Mouse (Mus musculus) intestine, postnatal 0 days (tissue): ENCODE data around the gene Opa1. TPM values are rescaled to one million over a fixed set of nuclear protein-coding genes. Genes with fewer than 3 reads are reported as not detected.

Experiments
- ATAC-seq: fragments of 200-750 bp; cut with Nextera tagmentation; 2 replicates; pipeline ENCODE4 v1.8.0; 2017; ENCODE audit warnings: mild to moderate bottlenecking, moderate TSS enrichment, moderate library complexity
- H3K27ac ChIP-seq: fragments of 300-500 bp; sonication (generic); 2 replicates; pipeline ENCODE4 v1.5.1; 2014; ENCODE audit warnings: mild to moderate bottlenecking, low read depth, low read length, moderate library complexity
- H3K27me3 ChIP-seq: fragments of 300-500 bp; sonication (generic); replicated peaks from 2 replicates; pipeline ENCODE4 v1.6.1; 2014; ENCODE audit warnings: low read length, mixed read lengths; ENCODE audit not compliant: control insufficient read depth, insufficient read depth
- H3K36me3 ChIP-seq: fragments of 300-500 bp; sonication (generic); 2 replicates; pipeline ENCODE4 v1.6.1; 2014; ENCODE audit warnings: mild to moderate bottlenecking, moderate library complexity; ENCODE audit not compliant: control insufficient read depth, insufficient read depth
- H3K4me1 ChIP-seq: fragments of 300-500 bp; sonication (generic); replicated peaks from 2 replicates; pipeline ENCODE4 v1.6.1; 2014; ENCODE audit warnings: antibody characterized with exemption, low read length, mixed read lengths; ENCODE audit not compliant: control insufficient read depth, insufficient read depth
- H3K4me2 ChIP-seq: fragments of 300-500 bp; sonication (generic); replicated peaks from 2 replicates; pipeline ENCODE4 v1.6.1; 2014; ENCODE audit warnings: low read depth, mild to moderate bottlenecking, moderate library complexity
- H3K4me3 ChIP-seq: fragments of 300-500 bp; sonication (generic); 2 replicates; pipeline ENCODE4 v1.5.1; 2014; ENCODE audit warnings: low read depth, low read length
- H3K9ac ChIP-seq: fragments of 300-500 bp; sonication (generic); 2 replicates; pipeline ENCODE4 v1.6.1; 2014; ENCODE audit warnings: mild to moderate bottlenecking, low read depth, low read length
- H3K9me3 ChIP-seq: fragments of 300-500 bp; sonication (generic); 2 replicates; pipeline ENCODE4 v1.6.1; 2016; ENCODE audit warnings: mixed run types; ENCODE audit not compliant: control insufficient read depth
- CTCF ChIP-seq: sonication (generic); IDR thresholded peaks from 2 replicates; pipeline ENCODE4 v1.5.1; 2016; ENCODE audit warnings: low read depth, mild to moderate bottlenecking, control low read depth, antibody characterized with exemption, moderate library complexity
- WGBS: fragments of 180-500 bp; shearing (Covaris S2); extraction: QIAGEN DNeasy Blood & Tissue Kit; methylation state at CpG from one replicate; pipeline ENCODE4 v1.1.7; 2014; 5-methylcytosine and 5-hydroxymethylcytosine counted together
- polyA plus RNA-seq: library from polyadenylated mRNA; unstranded; fragments of >200 nt; fragmentation: Nextera tagmentation; extraction: Ambion mirVana; gene quantifications from 2 replicates; pipeline ENCODE4 v1.2.1, GENCODE M21; 2015

The Opa1 gene
- polyA plus RNA-seq, 1 experiment from 2014 or later: 21.2 TPM

- H3K9ac ChIP-seq: no peak overlapping the region
- no peak overlapping the region for H3K27ac ChIP-seq
- H3K4me3 ChIP-seq: no peak overlapping the region
- H3K4me2 ChIP-seq: no peak overlapping the region
- TF ChIP-seq CTCF: no peak
- H3K36me3 ChIP-seq: no peaks in the 10 kb centered on the region
- ATAC-seq: no peak
- no peaks in the 10 kb centered on the region for H3K4me1 ChIP-seq
- H3K9me3 ChIP-seq: no peaks in the 10 kb centered on the region
- no peaks in the 10 kb centered on the region for H3K27me3 ChIP-seq
- 95% methylated on average over 3 of the region's 3 CpGs for WGBS
Observed at GRCm38 (mm10) chr16:29670806-29671205, 91.7 kb downstream of the Opa1 start.

- 95% methylated on average over 3 of the region's 3 CpGs for WGBS
- no peaks in the 10 kb centered on the region for H3K9me3 ChIP-seq
- H3K27me3 ChIP-seq: no peaks in the 10 kb centered on the region
- H3K36me3 ChIP-seq: no peaks in the 10 kb centered on the region
- H3K4me3 ChIP-seq: no peak overlapping the region
- H3K4me1 ChIP-seq: no peaks in the 10 kb centered on the region
- H3K4me2 ChIP-seq: no peak overlapping the region
- TF ChIP-seq CTCF: no peak
- no peak overlapping the region for H3K9ac ChIP-seq
- no peak overlapping the region for H3K27ac ChIP-seq
- no peak for ATAC-seq
Observed at GRCm38 (mm10) chr16:29673230-29673629, 94.1 kb downstream of the Opa1 start.

GRCm38 (mm10) chr16:29679607-29680006, 100.5 kb downstream of the Opa1 start:
- H3K4me3 ChIP-seq: no peak overlapping the region
- no peaks in the 10 kb centered on the region for H3K9me3 ChIP-seq
- no peaks in the 10 kb centered on the region for H3K36me3 ChIP-seq
- no peak overlapping the region for H3K4me2 ChIP-seq
- no peak overlapping the region for H3K9ac ChIP-seq
- H3K27me3 ChIP-seq: no peaks in the 10 kb centered on the region
- ATAC-seq: no peak
- H3K27ac ChIP-seq: no peak overlapping the region
- 63% methylated on average over 5 of the region's 5 CpGs for WGBS
- no peak for TF ChIP-seq CTCF
- H3K4me1 ChIP-seq: peaks cover 3% of the 10 kb centered on the region; the same call in 1 of the 2 replicates

- no peaks in the 10 kb centered on the region for H3K9me3 ChIP-seq
- H3K27me3 ChIP-seq: no peaks in the 10 kb centered on the region
- WGBS: 81% methylated on average over 18 of the region's 18 CpGs
- H3K4me2 ChIP-seq: no peak overlapping the region
- ATAC-seq: no peak
- no peak overlapping the region for H3K4me3 ChIP-seq
- H3K36me3 ChIP-seq: no peaks in the 10 kb centered on the region
- TF ChIP-seq CTCF: no peak
- peaks cover 3% of the 10 kb centered on the region; the same call in 1 of the 2 replicates for H3K4me1 ChIP-seq
- no peak overlapping the region for H3K9ac ChIP-seq
- H3K27ac ChIP-seq: no peak overlapping the region
Observed at GRCm38 (mm10) chr16:29680548-29681175, 101.5 kb downstream of the Opa1 start.

GRCm38 (mm10) chr16:29682555-29683431, 103.7 kb downstream of the Opa1 start:
- H3K36me3 ChIP-seq: no peaks in the 10 kb centered on the region
- H3K4me3 ChIP-seq: no peak overlapping the region
- no peaks in the 10 kb centered on the region for H3K9me3 ChIP-seq
- H3K9ac ChIP-seq: no peak overlapping the region
- WGBS: 57% methylated on average over 17 of the region's 17 CpGs
- peaks cover 3% of the 10 kb centered on the region; the same call in 1 of the 2 replicates for H3K4me1 ChIP-seq
- H3K27ac ChIP-seq: no peak overlapping the region
- no peak for ATAC-seq
- TF ChIP-seq CTCF: no peak
- no peak overlapping the region for H3K4me2 ChIP-seq
- H3K27me3 ChIP-seq: no peaks in the 10 kb centered on the region

- ATAC-seq: no peak
- TF ChIP-seq CTCF: no peak
- Histone ChIP-seq H3K9ac (no peak overlapping the region), H3K36me3 (no peaks in the 10 kb centered on the region), H3K4me1 (peaks cover 3% of the 10 kb centered on the region; the same call in 1 of the 2 replicates), H3K27me3 (no peaks in the 10 kb centered on the region), H3K4me2 (no peak overlapping the region), H3K27ac (no peak overlapping the region), H3K4me3 (no peak overlapping the region), H3K9me3 (no peaks in the 10 kb centered on the region)
- WGBS: 24% methylated on average over 12 of the region's 12 CpGs
Observed at GRCm38 (mm10) chr16:29683563-29683962, 104.4 kb downstream of the Opa1 start.
